Mouse (Mus musculus) heart, adult 2 months (tissue): ENCODE results near the gene Zfhx3. TPM values are rescaled to one million over a fixed set of nuclear protein-coding genes. Genes with fewer than 3 reads are reported as not detected.

Source experiments
- DNase-seq, 2 experiments: peaks; one replicate each; pipeline ENCODE4 v3.0.0; 2021
- H3K27ac ChIP-seq: fragments of 200-600 bp; 2 replicates; pipeline ENCODE4 v1.8.1; 2022
- H3K27me3 ChIP-seq: fragments of 200-500 bp; 2 replicates; pipeline ENCODE4 v1.6.1; 2012; ENCODE audit warnings: mild to moderate bottlenecking, low read length, inconsistent platforms, mixed read lengths; ENCODE audit not compliant: control insufficient read depth, insufficient read depth
- H3K36me3 ChIP-seq: fragments of 200-500 bp; 2 replicates; pipeline ENCODE4 v1.6.1; 2012; ENCODE audit warnings: low read length, inconsistent platforms; ENCODE audit not compliant: control insufficient read depth, insufficient read depth
- H3K4me1 ChIP-seq: fragments of 200-500 bp; 2 replicates; pipeline ENCODE4 v1.6.1; 2011; ENCODE audit warnings: low read length; ENCODE audit not compliant: control insufficient read depth, insufficient read depth
- H3K4me3 ChIP-seq: fragments of 200-600 bp; 2 replicates; pipeline ENCODE4 v1.8.1; 2022
- H3K79me2 ChIP-seq: fragments of 200-500 bp; replicated peaks from 2 replicates; pipeline ENCODE4 v1.6.1; 2012; ENCODE audit warnings: mild to moderate bottlenecking, inconsistent platforms, low read length, moderate library complexity, mixed read lengths; ENCODE audit not compliant: control insufficient read depth, insufficient read depth
- H3K9ac ChIP-seq: fragments of 200-500 bp; 2 replicates; pipeline ENCODE4 v1.6.1; 2012; ENCODE audit warnings: low read depth, mild to moderate bottlenecking, control low read depth, inconsistent platforms, low read length, mixed read lengths
- CTCF ChIP-seq: fragments of 200-600 bp; IDR thresholded peaks from 2 replicates; pipeline ENCODE4 v1.8.1; 2022; ENCODE audit warnings: antibody characterized with exemption, mild to moderate bottlenecking, moderate library complexity
- EP300 ChIP-seq: fragments of 200-500 bp; IDR thresholded peaks from 2 replicates; pipeline ENCODE4 v1.6.1; 2011; ENCODE audit warnings: low read depth, low read length, control low read depth; ENCODE audit not compliant: insufficient read depth
- POLR2A ChIP-seq: fragments of 200-500 bp; IDR thresholded peaks from 2 replicates; pipeline ENCODE4 v1.6.1; 2011; ENCODE audit warnings: mild to moderate bottlenecking, low read depth, low read length, control low read depth; ENCODE audit not compliant: insufficient read depth
- WGBS: fragments of 180-500 bp; shearing (Covaris S2); methylation state at CpG from one replicate; pipeline ENCODE4 v1.1.7; 2018; 5-methylcytosine and 5-hydroxymethylcytosine counted together
- intact Hi-C: fragments of 180-260 bp; cut with DNase I; formaldehyde crosslinking; loops from one replicate; pipeline ENCODE4 v1.15.1; 2025
- polyA plus RNA-seq: library from polyadenylated mRNA; depleted of rRNA; stranded (reverse); fragments of >200 nt; gene quantifications from 2 replicates; pipeline ENCODE4 v1.2.3, GENCODE M21; 2012
- total RNA-seq, 2 experiments: library from RNA; stranded (reverse); gene quantifications; 2 replicates each; pipeline ENCODE4 v1.2.3; 2021

The Zfhx3 gene
- total and polyA plus RNA-seq, 3 experiments, result 1.8 to 8.3 (median 6.9) TPM

DNA sequence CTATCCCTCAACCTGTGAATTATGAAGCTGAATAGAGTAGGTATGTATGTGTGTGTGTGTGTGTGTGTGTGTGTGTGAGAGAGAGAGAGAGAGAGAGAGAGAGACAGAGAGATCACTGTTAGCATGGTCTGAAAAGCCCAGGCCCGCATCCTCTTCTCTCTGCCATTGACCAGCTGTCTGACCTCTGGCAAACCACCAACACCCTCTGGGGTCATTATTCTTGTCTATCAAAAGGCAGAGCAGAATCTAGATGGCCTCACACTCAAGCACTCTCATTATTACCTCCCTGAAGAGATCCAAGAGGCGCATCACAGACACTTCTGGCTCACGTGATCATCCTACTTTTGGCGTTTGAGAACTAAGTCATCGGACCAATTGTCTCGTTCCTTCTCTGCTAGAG is 831.0 kb downstream of the Zfhx3 start:
- intact Hi-C loops, result no loop called here
- 86% methylated on average over 6 of the region's 6 CpGs for WGBS

DNA sequence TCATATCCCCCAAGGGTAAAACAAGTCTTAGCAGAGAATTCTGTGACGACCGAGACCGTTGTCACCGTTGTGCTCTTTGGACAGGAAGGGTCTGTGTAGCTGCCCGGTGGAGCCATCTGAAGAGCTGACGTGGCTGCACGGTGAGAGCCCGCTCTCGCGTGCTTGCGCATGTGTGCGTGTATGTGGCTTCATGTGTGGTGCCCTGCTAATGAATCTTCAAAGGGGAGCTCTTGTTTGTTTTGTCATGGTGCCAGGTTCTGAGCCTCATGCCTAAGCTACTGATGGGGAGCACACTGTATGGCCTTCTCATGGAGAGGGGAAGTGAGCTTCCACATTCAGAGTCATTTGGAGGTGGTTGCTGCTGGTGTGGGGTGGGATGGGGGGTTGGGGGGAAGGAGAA is 835.6 kb downstream of the Zfhx3 start:
- Histone ChIP-seq H3K79me2 (peaks cover 3% of the 10 kb centered on the region; the same call in 1 of the 2 replicates), H3K27me3 (no peaks in the 10 kb centered on the region), H3K4me1 (peaks cover 8% of the 10 kb centered on the region), H3K4me3 (no peak overlapping the region), H3K27ac (no peak overlapping the region), H3K9ac (no peak overlapping the region), H3K36me3 (no peaks in the 10 kb centered on the region; the same call in 1 of the 2 replicates)
- DNase-seq, result no peak
- TF ChIP-seq POLR2A (no peak), CTCF (no peak), EP300 (no peak)
- WGBS, result 88% methylated on average over 12 of the region's 12 CpGs
- intact Hi-C loops, result no loop called here

More for the DNA sequence above, 831.0 kb downstream of the Zfhx3 start:
- H3K36me3 ChIP-seq, result no peaks in the 10 kb centered on the region
- no peaks in the 10 kb centered on the region; the same call in 1 of the 2 replicates for H3K4me1 ChIP-seq
- TF ChIP-seq POLR2A (no peak), EP300 (no peak), CTCF (no peak)
- DNase-seq, result no peak
- H3K27ac ChIP-seq, result no peak overlapping the region
- peaks cover 3% of the 10 kb centered on the region; the same call in 1 of the 2 replicates for H3K79me2 ChIP-seq
- H3K27me3 ChIP-seq, result no peaks in the 10 kb centered on the region
- H3K9ac ChIP-seq, result no peak overlapping the region
- H3K4me3 ChIP-seq, result no peak overlapping the region

DNA sequence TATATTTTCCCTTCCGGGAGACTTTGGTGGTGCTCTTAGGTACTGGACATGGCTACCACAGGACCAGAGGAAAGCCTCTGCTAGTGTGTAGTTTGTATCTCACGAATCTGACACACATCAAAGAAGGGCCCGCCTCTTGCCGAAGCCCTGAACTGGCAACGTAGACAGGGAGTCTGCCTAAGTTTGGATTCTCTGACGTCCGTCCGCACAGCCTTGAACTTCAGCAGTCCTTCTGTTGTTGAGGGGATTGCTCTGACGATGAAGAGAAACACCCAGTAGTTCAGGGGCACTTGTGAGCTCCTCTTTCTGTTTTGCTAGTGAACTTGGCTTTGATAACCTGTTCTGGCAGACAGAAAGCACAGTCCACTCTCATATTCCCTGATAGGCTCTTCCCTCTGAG is 836.1 kb downstream of the Zfhx3 start:
- TF ChIP-seq CTCF (no peak), POLR2A (no peak)
- DNase-seq, result no peak
- intact Hi-C loops, result no loop called here
- H3K36me3 ChIP-seq, result no peaks in the 10 kb centered on the region; the same call in 1 of the 2 replicates
- H3K27me3 ChIP-seq, result no peaks in the 10 kb centered on the region
- H3K4me3 ChIP-seq, result no peak overlapping the region
- 83% methylated on average over 9 of the region's 9 CpGs for WGBS
- H3K79me2 ChIP-seq, result peaks cover 2% of the 10 kb centered on the region; the same call in 1 of the 2 replicates
- H3K27ac ChIP-seq, result no peak overlapping the region
- H3K4me1 ChIP-seq, result peaks cover 8% of the 10 kb centered on the region
- no peak overlapping the region for H3K9ac ChIP-seq

DNA sequence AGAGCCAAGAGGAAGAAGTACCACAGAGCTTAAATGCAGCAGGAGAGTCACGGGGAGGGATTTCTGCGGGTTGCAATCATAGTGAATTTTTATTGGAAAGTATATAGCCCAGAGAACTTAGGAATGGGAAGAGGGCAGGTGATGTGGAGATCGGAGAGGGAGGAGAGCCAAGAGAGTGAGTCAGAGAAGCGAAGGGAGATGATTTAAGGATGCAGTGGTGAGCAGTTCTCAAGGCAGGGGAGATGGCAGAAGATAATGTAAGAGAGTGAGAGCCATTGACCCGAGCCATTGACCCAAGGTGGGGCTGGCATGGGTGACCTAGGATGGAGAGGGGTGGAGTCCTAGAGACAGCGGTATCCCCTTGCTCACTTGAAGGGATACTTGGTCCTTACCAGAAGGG is 838.3 kb downstream of the Zfhx3 start:
- Histone ChIP-seq H3K9ac (no peak overlapping the region), H3K79me2 (peaks cover 2% of the 10 kb centered on the region; the same call in 1 of the 2 replicates), H3K27ac (no peak overlapping the region), H3K4me1 (peaks cover 8% of the 10 kb centered on the region), H3K4me3 (no peak overlapping the region), H3K36me3 (no peaks in the 10 kb centered on the region; the same call in 1 of the 2 replicates), H3K27me3 (no peaks in the 10 kb centered on the region)
- DNase-seq, result no peak
- intact Hi-C loops, result loop anchor here (5.0 kb wide), 1 partner anchor 68 kb away; no protein-coding TSS in a partner anchor
- WGBS, result 45% methylated on average over 6 of the region's 6 CpGs
- TF ChIP-seq CTCF (no peak), EP300 (no peak), POLR2A (no peak)

DNA sequence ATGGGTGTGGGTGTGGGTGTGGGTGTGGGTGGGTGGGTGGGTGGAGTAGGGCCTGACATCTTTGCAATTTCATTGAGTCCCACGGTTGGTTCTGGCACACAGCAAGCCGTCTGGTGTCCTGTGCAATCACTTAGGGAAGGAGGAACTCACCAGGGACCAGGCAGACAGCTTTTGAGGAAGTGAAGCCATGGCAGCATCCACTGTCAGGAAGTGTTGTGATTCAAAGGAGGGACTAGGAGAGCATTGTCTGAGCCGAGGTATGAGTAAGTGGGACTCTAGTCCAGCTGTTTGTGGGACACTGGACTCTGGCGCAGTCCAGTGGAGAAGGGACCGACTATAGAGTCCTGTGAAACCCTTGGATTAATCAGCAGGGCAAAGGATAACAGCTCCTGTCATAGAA is 838.7 kb downstream of the Zfhx3 start:
- no peaks in the 10 kb centered on the region for H3K27me3 ChIP-seq
- peaks cover 8% of the 10 kb centered on the region for H3K4me1 ChIP-seq
- 0 out of 2 replicates have a peak overlapping the region, but pooled peaks have one; percentile 3 for H3K27ac ChIP-seq
- intact Hi-C loops, result loop anchor here (5.0 kb wide), 1 partner anchor 69 kb away; no protein-coding TSS in a partner anchor
- peaks cover 2% of the 10 kb centered on the region; the same call in 1 of the 2 replicates for H3K79me2 ChIP-seq
- no peak overlapping the region for H3K4me3 ChIP-seq
- peak in 1 of 2 experiments; percentile 49 for DNase-seq
- WGBS, result 26% methylated on average over 5 of the region's 5 CpGs
- H3K36me3 ChIP-seq, result no peaks in the 10 kb centered on the region; the same call in 1 of the 2 replicates
- TF ChIP-seq EP300 (peak; percentile 61; the same call in 1 of the 2 replicates), CTCF (no peak)
- no peak overlapping the region for H3K9ac ChIP-seq

DNA sequence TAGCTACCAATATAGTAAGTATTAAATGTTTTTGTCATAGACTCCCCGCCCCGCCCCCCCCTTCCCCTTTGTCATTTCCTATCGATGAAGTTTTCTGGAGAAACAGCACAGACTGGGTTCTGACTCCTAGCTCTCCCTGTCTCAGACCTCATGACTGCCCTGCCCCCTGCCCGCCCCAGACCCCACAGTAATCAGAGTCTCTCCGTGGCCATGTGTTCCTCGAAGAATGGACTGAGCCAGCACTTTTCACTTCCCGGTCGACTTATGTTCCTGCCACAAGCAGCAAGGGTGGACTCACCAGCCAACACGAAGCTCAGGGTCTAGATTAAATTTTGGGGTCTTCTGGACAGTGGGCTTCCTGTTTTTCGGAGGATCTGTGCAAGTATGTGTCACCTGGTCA is 840.7 kb downstream of the Zfhx3 start:
- H3K27me3 ChIP-seq, result no peaks in the 10 kb centered on the region
- intact Hi-C loops, result loop anchor here (5.0 kb wide), 1 partner anchor 71 kb away; no protein-coding TSS in a partner anchor
- H3K36me3 ChIP-seq, result no peaks in the 10 kb centered on the region; the same call in 1 of the 2 replicates
- H3K4me3 ChIP-seq, result no peak overlapping the region
- no peak for TF ChIP-seq POLR2A
- peaks cover 8% of the 10 kb centered on the region for H3K4me1 ChIP-seq
- no peak overlapping the region for H3K27ac ChIP-seq
- no peak overlapping the region for H3K9ac ChIP-seq
- no peak for DNase-seq
- peaks cover 2% of the 10 kb centered on the region; the same call in 1 of the 2 replicates for H3K79me2 ChIP-seq
- 40% methylated on average over 10 of the region's 10 CpGs for WGBS
